Mouse (Mus musculus): Measurements from ENCODE around the gene Olfr462. TPM values are rescaled to one million over a fixed set of nuclear protein-coding genes. Genes with fewer than 3 reads are reported as not detected.

Olfr462 gene
- not detected in 2 replicates for polyA plus RNA-seq (2014; fragmentation: Nextera tagmentation; extraction: Ambion mirVana)

DNA sequence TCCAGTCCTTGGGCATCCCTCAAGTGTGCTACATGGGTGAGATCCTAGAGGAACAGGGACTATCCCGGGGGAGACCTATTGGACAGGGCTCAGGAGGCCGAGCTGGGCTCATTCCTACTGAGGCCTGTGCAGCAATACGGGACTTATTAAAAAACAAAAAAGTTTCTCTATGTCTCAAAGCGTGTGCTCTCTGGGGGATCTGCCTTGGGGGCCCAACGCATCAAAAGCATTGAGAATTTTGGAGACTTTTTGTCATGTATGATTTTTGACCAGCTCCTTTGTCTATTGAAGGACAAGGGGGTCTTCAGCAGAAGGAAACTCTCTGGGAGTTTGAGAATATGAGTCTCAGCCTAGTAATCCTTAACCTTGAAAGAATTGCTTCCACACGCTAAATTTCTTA, at the start of gene Olfr462:
Gene Olfr462, minus strand, starts transcription at position 101 of the 400 bp plus-strand sequence.
- Histone ChIP-seq H3K4me2 (ENCODE audit: low read length) (no peak within 1 kb of the TSS), H3K27ac (replicated peaks in 1 of 2; ENCODE audit: control insufficient read depth in 1 of 2, insufficient read depth in 1 of 2, low read depth in 2 of 2, low read length in 2 of 2) (no peak within 1 kb of the TSS), H3K9ac (ENCODE audit: low read length) (no peak within 1 kb of the TSS), H3K9me3 (ENCODE audit: control insufficient read depth, low read length) (no peaks in the 10 kb centered on the region), H3K4me3 (ENCODE audit: control insufficient read depth in 1 of 2, insufficient read depth in 1 of 2, low read depth in 1 of 2, low read length in 2 of 2) (no peak within 1 kb of the TSS), H3K4me1 (ENCODE audit: control insufficient read depth in 2 of 2, insufficient read depth in 2 of 2, low read length in 2 of 2) (no peaks in the 10 kb centered on the region), H3K27me3 (ENCODE audit: control insufficient read depth, insufficient read depth, low read length) (0 out of 2 replicates have a peak, but pooled peaks cover 5% of the 10 kb centered on the region), H3K36me3 (ENCODE audit: control insufficient read depth, insufficient read depth, low read length) (no peaks in the 10 kb centered on the region)
- no peak for ATAC-seq (ENCODE audit: insufficient number of reproducible peaks, insufficient read depth, low FRiP score, low read depth)
- WGBS: 79% methylated on average over 6 of the region's 6 CpGs

DNA sequence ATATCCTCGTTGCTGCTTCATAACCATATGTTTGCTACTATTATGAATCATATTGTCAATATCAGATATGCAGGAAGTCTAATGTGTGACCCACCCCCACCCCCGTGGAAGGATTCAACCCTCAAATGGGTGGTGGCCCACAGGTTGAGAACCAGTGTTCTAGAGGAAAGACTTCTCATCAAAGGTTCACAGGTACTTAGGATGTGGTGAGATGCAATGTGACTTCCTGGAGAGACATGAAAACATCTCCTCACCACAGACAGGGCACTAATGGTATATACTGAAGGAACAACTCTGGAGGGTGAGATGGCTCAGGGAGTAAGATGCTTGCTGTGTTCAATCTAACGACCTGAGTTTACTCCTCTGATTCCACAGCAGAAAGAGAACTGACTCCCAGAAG, 43.4 kb upstream of the Olfr462 start:
- Histone ChIP-seq H3K9me3 (ENCODE audit: control insufficient read depth, low read length) (no peaks in the 10 kb centered on the region), H3K4me2 (ENCODE audit: low read length) (no peak overlapping the region), H3K4me1 (ENCODE audit: control insufficient read depth in 2 of 2, insufficient read depth in 2 of 2, low read length in 2 of 2) (no peaks in the 10 kb centered on the region), H3K4me3 (ENCODE audit: control insufficient read depth in 1 of 2, insufficient read depth in 1 of 2, low read depth in 1 of 2, low read length in 2 of 2) (no peak overlapping the region), H3K27me3 (ENCODE audit: control insufficient read depth, insufficient read depth, low read length) (no peaks in the 10 kb centered on the region), H3K9ac (ENCODE audit: low read length) (no peak overlapping the region), H3K36me3 (ENCODE audit: control insufficient read depth, insufficient read depth, low read length) (no peaks in the 10 kb centered on the region), H3K27ac (replicated peaks in 1 of 2; ENCODE audit: control insufficient read depth in 1 of 2, insufficient read depth in 1 of 2, low read depth in 2 of 2, low read length in 2 of 2) (no peak overlapping the region)
- 50% methylated on average over 3 of the region's 3 CpGs for WGBS
- ATAC-seq (ENCODE audit: insufficient number of reproducible peaks, insufficient read depth, low FRiP score, low read depth): no peak

DNA sequence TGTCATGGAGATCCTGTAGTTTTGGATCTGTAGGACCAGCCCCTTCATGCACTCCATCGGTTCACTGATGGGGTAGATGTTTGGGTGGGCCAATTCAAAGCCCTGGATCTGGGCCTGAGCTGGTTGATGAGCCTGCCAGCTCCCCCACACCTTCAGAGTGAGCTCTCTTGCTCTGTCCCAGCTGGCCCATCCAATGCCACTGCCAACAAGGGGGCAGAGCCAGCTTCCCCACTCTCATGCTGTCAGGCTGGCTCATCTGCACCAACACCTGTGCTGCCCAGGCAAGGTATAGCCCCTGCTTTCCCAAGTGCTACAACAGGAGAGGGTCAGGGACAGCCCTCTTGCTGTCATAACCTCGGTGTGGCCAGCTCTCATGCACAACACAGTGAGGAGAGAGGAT, 41.7 kb upstream of the Olfr462 start:
- no peak for ATAC-seq (ENCODE audit: insufficient number of reproducible peaks, insufficient read depth, low FRiP score, low read depth)
- WGBS: 50% methylated on average over 2 of the region's 2 CpGs

DNA sequence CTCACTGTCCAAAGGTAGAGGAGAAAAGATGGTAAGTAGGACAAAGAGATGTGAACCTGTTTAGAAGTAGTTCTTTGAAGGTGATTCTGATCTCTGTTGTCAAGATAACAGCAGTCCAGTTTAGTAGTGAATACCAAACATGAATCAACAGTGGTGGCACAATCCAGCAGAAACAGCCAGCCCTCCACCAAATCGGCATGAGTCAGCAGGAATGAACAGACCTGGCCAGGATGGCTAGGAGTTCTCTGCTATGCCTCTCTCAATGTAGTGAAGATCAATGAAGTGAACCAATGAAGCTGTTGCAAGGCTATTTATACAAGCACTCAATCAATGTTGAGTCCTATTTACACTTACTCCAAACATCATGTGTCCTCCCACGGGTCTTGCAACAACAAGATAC, 38.3 kb upstream of the Olfr462 start:
- Histone ChIP-seq H3K9me3 (ENCODE audit: control insufficient read depth, low read length) (no peaks in the 10 kb centered on the region), H3K27me3 (ENCODE audit: control insufficient read depth, insufficient read depth, low read length) (no peaks in the 10 kb centered on the region), H3K9ac (ENCODE audit: low read length) (no peak overlapping the region), H3K36me3 (ENCODE audit: control insufficient read depth, insufficient read depth, low read length) (no peaks in the 10 kb centered on the region), H3K4me1 (ENCODE audit: control insufficient read depth in 2 of 2, insufficient read depth in 2 of 2, low read length in 2 of 2) (no peaks in the 10 kb centered on the region), H3K4me3 (ENCODE audit: control insufficient read depth in 1 of 2, insufficient read depth in 1 of 2, low read depth in 1 of 2, low read length in 2 of 2) (no peak overlapping the region), H3K27ac (replicated peaks in 1 of 2; ENCODE audit: control insufficient read depth in 1 of 2, insufficient read depth in 1 of 2, low read depth in 2 of 2, low read length in 2 of 2) (no peak overlapping the region), H3K4me2 (ENCODE audit: low read length) (no peak overlapping the region)
- WGBS: 80% methylated on average over 2 of the region's 2 CpGs
- ATAC-seq (ENCODE audit: insufficient number of reproducible peaks, insufficient read depth, low FRiP score, low read depth): no peak

More for the DNA sequence above, 41.7 kb upstream of the Olfr462 start:
- Histone ChIP-seq H3K36me3 (ENCODE audit: control insufficient read depth, insufficient read depth, low read length) (no peaks in the 10 kb centered on the region), H3K4me3 (ENCODE audit: control insufficient read depth in 1 of 2, insufficient read depth in 1 of 2, low read depth in 1 of 2, low read length in 2 of 2) (no peak overlapping the region), H3K9me3 (ENCODE audit: control insufficient read depth, low read length) (no peaks in the 10 kb centered on the region), H3K27ac (replicated peaks in 1 of 2; ENCODE audit: control insufficient read depth in 1 of 2, insufficient read depth in 1 of 2, low read depth in 2 of 2, low read length in 2 of 2) (no peak overlapping the region), H3K4me1 (ENCODE audit: control insufficient read depth in 2 of 2, insufficient read depth in 2 of 2, low read length in 2 of 2) (no peaks in the 10 kb centered on the region), H3K9ac (ENCODE audit: low read length) (no peak overlapping the region), H3K4me2 (ENCODE audit: low read length) (no peak overlapping the region), H3K27me3 (ENCODE audit: control insufficient read depth, insufficient read depth, low read length) (no peaks in the 10 kb centered on the region)

DNA sequence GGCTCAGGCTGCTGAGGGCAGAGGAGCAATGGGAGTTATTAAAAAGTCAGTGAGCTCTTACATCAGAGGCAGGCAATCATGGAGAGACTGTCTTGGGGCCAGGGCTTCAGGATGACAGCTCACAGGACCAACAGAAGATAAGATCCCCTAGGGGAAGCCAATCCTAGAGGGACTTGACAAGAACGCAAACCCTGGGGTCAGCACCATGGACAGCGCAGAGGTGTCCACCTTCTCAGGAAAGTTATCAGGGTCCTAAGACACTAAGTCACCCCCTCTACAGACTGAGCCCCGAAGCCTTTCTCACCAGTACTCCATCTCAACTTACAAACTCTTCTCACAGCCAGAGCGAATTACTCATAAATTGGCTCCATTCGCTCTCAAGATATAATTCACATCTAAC, 28.9 kb upstream of the Olfr462 start, which contains the start of gene Olfr464:
Gene Olfr464, minus strand, starts transcription at position 2 of the 400 bp plus-strand sequence.
- no peaks in the 10 kb centered on the region for H3K36me3 ChIP-seq (ENCODE audit: control insufficient read depth, insufficient read depth, low read length)
- no peaks in the 10 kb centered on the region for H3K4me1 ChIP-seq (ENCODE audit: control insufficient read depth in 2 of 2, insufficient read depth in 2 of 2, low read length in 2 of 2)
- H3K27ac ChIP-seq (replicated peaks in 1 of 2; ENCODE audit: control insufficient read depth in 1 of 2, insufficient read depth in 1 of 2, low read depth in 2 of 2, low read length in 2 of 2): no peak within 1 kb of the TSS
- no peak within 1 kb of the TSS for H3K9ac ChIP-seq (ENCODE audit: low read length)
- H3K27me3 ChIP-seq (ENCODE audit: control insufficient read depth, insufficient read depth, low read length): no peaks in the 10 kb centered on the region
- no peak within 1 kb of the TSS for H3K4me2 ChIP-seq (ENCODE audit: low read length)
- 0 out of 2 replicates have a peak, but pooled peaks cover 2% of the 10 kb centered on the region for H3K9me3 ChIP-seq (ENCODE audit: control insufficient read depth, low read length)
- 19% methylated on average over 5 of the region's 5 CpGs for WGBS
- H3K4me3 ChIP-seq (ENCODE audit: control insufficient read depth in 1 of 2, insufficient read depth in 1 of 2, low read depth in 1 of 2, low read length in 2 of 2): no peak within 1 kb of the TSS
- no peak for ATAC-seq (ENCODE audit: insufficient number of reproducible peaks, insufficient read depth, low FRiP score, low read depth)

DNA sequence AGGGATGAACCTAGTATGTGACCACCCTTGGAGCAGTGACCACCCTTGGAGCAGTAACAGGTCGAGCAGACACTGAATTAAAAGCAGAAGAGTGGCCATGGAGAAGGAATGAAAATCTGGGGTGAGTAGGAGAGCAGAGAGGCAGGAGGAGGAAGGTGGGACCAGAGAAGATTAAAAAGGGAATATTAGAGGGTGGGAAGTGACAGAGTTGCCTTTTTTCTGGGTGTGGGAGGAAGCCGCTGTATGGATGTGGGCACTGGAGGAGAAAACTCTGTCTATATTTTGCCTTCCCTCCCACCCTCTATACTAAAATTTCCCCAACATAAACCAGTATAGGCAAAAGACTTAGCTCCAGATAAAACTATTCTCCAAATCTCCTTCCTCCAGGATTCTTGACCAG, 28.2 kb upstream of the Olfr462 start:
- no peak overlapping the region for H3K4me3 ChIP-seq (ENCODE audit: control insufficient read depth in 1 of 2, insufficient read depth in 1 of 2, low read depth in 1 of 2, low read length in 2 of 2)
- no peaks in the 10 kb centered on the region for H3K27me3 ChIP-seq (ENCODE audit: control insufficient read depth, insufficient read depth, low read length)
- ATAC-seq (ENCODE audit: insufficient number of reproducible peaks, insufficient read depth, low FRiP score, low read depth): no peak
- H3K9ac ChIP-seq (ENCODE audit: low read length): no peak overlapping the region
- no peaks in the 10 kb centered on the region for H3K36me3 ChIP-seq (ENCODE audit: control insufficient read depth, insufficient read depth, low read length)
- 66% methylated on average over 2 of the region's 2 CpGs for WGBS
- H3K4me2 ChIP-seq (ENCODE audit: low read length): no peak overlapping the region
- 0 out of 2 replicates have a peak, but pooled peaks cover 2% of the 10 kb centered on the region for H3K9me3 ChIP-seq (ENCODE audit: control insufficient read depth, low read length)
- H3K4me1 ChIP-seq (ENCODE audit: control insufficient read depth in 2 of 2, insufficient read depth in 2 of 2, low read length in 2 of 2): no peaks in the 10 kb centered on the region
- no peak overlapping the region for H3K27ac ChIP-seq (replicated peaks in 1 of 2; ENCODE audit: control insufficient read depth in 1 of 2, insufficient read depth in 1 of 2, low read depth in 2 of 2, low read length in 2 of 2)

DNA sequence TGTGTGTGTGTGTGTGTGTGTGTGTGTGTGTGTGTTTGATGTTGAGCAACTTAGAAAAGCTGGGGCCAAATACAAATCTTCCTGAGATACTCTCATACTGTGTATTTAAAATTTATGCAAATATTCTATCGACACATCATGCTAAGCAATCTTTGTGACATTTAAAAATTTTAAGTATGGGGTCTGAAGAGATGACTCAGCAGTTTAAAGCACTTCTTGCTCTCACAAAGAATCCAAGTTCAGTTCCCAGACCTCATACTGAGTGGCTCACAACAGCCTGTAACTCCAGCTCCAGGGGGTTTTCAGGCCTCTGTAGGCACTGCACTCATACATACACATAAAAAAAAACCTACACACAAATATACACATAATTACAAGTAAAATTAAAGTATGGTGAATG, 23.9 kb upstream of the Olfr462 start:
- no peak overlapping the region for H3K4me2 ChIP-seq (ENCODE audit: low read length)
- H3K27ac ChIP-seq (replicated peaks in 1 of 2; ENCODE audit: control insufficient read depth in 1 of 2, insufficient read depth in 1 of 2, low read depth in 2 of 2, low read length in 2 of 2): no peak overlapping the region
- H3K9ac ChIP-seq (ENCODE audit: low read length): no peak overlapping the region
- no peak overlapping the region for H3K4me3 ChIP-seq (ENCODE audit: control insufficient read depth in 1 of 2, insufficient read depth in 1 of 2, low read depth in 1 of 2, low read length in 2 of 2)
- no peaks in the 10 kb centered on the region for H3K9me3 ChIP-seq (ENCODE audit: control insufficient read depth, low read length)
- H3K27me3 ChIP-seq (ENCODE audit: control insufficient read depth, insufficient read depth, low read length): no peaks in the 10 kb centered on the region
- no peaks in the 10 kb centered on the region for H3K36me3 ChIP-seq (ENCODE audit: control insufficient read depth, insufficient read depth, low read length)
- 71% methylated on average over 1 of the region's 1 CpGs for WGBS
- no peak for ATAC-seq (ENCODE audit: insufficient number of reproducible peaks, insufficient read depth, low FRiP score, low read depth)
- H3K4me1 ChIP-seq (ENCODE audit: control insufficient read depth in 2 of 2, insufficient read depth in 2 of 2, low read length in 2 of 2): no peaks in the 10 kb centered on the region

DNA sequence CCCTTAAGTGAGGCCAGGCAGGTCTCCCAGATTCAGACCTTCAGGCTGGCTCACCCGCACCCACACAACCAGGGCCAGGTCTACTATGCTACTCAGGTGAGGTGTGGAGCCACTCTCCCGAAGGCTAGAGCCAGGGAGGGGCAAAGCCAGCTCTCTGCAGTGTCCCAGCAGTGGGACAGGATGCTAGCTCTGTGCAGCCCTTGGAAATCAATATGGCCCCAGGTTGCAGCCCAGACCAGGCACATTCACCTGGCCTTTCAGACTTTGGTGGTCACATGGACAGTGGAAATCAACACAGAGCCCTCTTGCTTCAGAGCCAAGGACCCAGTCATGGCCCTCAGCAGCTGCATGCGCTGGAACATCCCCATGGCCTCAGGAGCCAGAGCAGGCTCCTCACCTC, 12.3 kb upstream of the Olfr462 start:
- no peak overlapping the region for H3K4me3 ChIP-seq (ENCODE audit: control insufficient read depth in 1 of 2, insufficient read depth in 1 of 2, low read depth in 1 of 2, low read length in 2 of 2)
- H3K36me3 ChIP-seq (ENCODE audit: control insufficient read depth, insufficient read depth, low read length): no peaks in the 10 kb centered on the region
- WGBS: 80% methylated on average over 3 of the region's 3 CpGs
- no peak overlapping the region for H3K9ac ChIP-seq (ENCODE audit: low read length)
- H3K4me1 ChIP-seq (ENCODE audit: control insufficient read depth in 2 of 2, insufficient read depth in 2 of 2, low read length in 2 of 2): no peaks in the 10 kb centered on the region
- ATAC-seq (ENCODE audit: insufficient number of reproducible peaks, insufficient read depth, low FRiP score, low read depth): no peak
- H3K4me2 ChIP-seq (ENCODE audit: low read length): no peak overlapping the region
- no peaks in the 10 kb centered on the region for H3K9me3 ChIP-seq (ENCODE audit: control insufficient read depth, low read length)
- H3K27ac ChIP-seq (replicated peaks in 1 of 2; ENCODE audit: control insufficient read depth in 1 of 2, insufficient read depth in 1 of 2, low read depth in 2 of 2, low read length in 2 of 2): no peak overlapping the region
- H3K27me3 ChIP-seq (ENCODE audit: control insufficient read depth, insufficient read depth, low read length): no peaks in the 10 kb centered on the region

Data from heart, embryonic 14.5 days (tissue).